Mouse (Mus musculus) cerebellum, adult 8-10 months (tissue): ENCODE data around the gene Hmbs.

Experiments
- DNase-seq: peaks from one replicate; pipeline ENCODE4 v3.0.0; 2022

Hmbs gene

GRCm38 (mm10) chr9:44287003-44287400 is 57.0 kb downstream of the Hmbs start:
- peak; percentile 32 for DNase-seq
